Mouse (Mus musculus): ENCODE measurements at regions not wholly inside any gene's neighbourhood (a gene's known extent, or its start where the extent isn't known, plus 50 kb on each side); places are given as distances from the start of the nearest gene placed in this dataset.

- peak in 1 of 2 experiments; percentile 0 for DNase-seq (ENCODE audit: low spot score in 2 of 2)
Measured at GRCm38 (mm10) chr9:11729732-11730131, 825.2 kb upstream of the Cntn5 start.

GRCm38 (mm10) chr9:11721811-11722210, 817.2 kb upstream of the Cntn5 start:
- DNase-seq (ENCODE audit: low spot score in 2 of 2): no peak

- DNase-seq (ENCODE audit: low spot score in 2 of 2): no peak
Measured at GRCm38 (mm10) chr9:11704647-11705046, 800.1 kb upstream of the Cntn5 start.

GRCm38 (mm10) chr9:11703150-11703549, 798.6 kb upstream of the Cntn5 start:
- no peak for DNase-seq (ENCODE audit: low spot score in 2 of 2)

GRCm38 (mm10) chr9:11693505-11693904, 788.9 kb upstream of the Cntn5 start:
- no peak for DNase-seq (ENCODE audit: low spot score in 2 of 2)

GRCm38 (mm10) chr9:11687101-11687500, 782.5 kb upstream of the Cntn5 start:
- no peak for DNase-seq (ENCODE audit: low spot score in 2 of 2)

- no peak for DNase-seq (ENCODE audit: low spot score in 2 of 2)
Measured at GRCm38 (mm10) chr9:11671939-11672338, 767.4 kb upstream of the Cntn5 start.

- no peak for DNase-seq (ENCODE audit: low spot score in 2 of 2)
Measured at GRCm38 (mm10) chr9:11671243-11671642, 766.7 kb upstream of the Cntn5 start.

- no peak for DNase-seq (ENCODE audit: low spot score in 2 of 2)
Measured at GRCm38 (mm10) chr9:11629461-11629860, 724.9 kb upstream of the Cntn5 start.

GRCm38 (mm10) chr9:11604381-11604780, 699.8 kb upstream of the Cntn5 start:
- no peak for DNase-seq (ENCODE audit: low spot score in 2 of 2)

GRCm38 (mm10) chr9:11603884-11604283, 699.3 kb upstream of the Cntn5 start:
- no peak for DNase-seq (ENCODE audit: low spot score in 2 of 2)

GRCm38 (mm10) chr9:11602857-11603256, 698.3 kb upstream of the Cntn5 start:
- no peak for DNase-seq (ENCODE audit: low spot score in 2 of 2)

GRCm38 (mm10) chr9:11579011-11579410, 674.4 kb upstream of the Cntn5 start:
- no peak for DNase-seq (ENCODE audit: low spot score in 2 of 2)

GRCm38 (mm10) chr9:11562885-11563284, 658.3 kb upstream of the Cntn5 start:
- DNase-seq (ENCODE audit: low spot score in 2 of 2): no peak

- no peak for DNase-seq (ENCODE audit: low spot score in 2 of 2)
Measured at GRCm38 (mm10) chr9:11559384-11559783, 654.8 kb upstream of the Cntn5 start.

GRCm38 (mm10) chr9:11513806-11514496, 609.4 kb upstream of the Cntn5 start:
- DNase-seq (ENCODE audit: low spot score in 2 of 2): no peak

All from left cerebral cortex, adult 9 months (tissue).